Mouse (Mus musculus) thymus, adult 2 months (tissue): Measurements from ENCODE around the gene Tbx10. TPM values are rescaled to one million over a fixed set of nuclear protein-coding genes. Genes with fewer than 3 reads are reported as not detected.

Experiments
- DNase-seq: peaks from one replicate; pipeline ENCODE4 v3.0.0; 2021
- H3K27ac ChIP-seq: fragments of 200-500 bp; 2 replicates; pipeline ENCODE4 v1.5.1; 2012; ENCODE audit warnings: low read length, control low read depth; ENCODE audit not compliant: control insufficient read depth, insufficient read depth
- H3K27me3 ChIP-seq: fragments of 200-500 bp; 2 replicates; pipeline ENCODE4 v1.6.1; 2012; ENCODE audit warnings: mild to moderate bottlenecking, low read length, moderate library complexity, mixed read lengths; ENCODE audit not compliant: control insufficient read depth, insufficient read depth
- H3K36me3 ChIP-seq: fragments of 200-500 bp; 2 replicates; pipeline ENCODE4 v1.6.1; 2012; ENCODE audit warnings: mild to moderate bottlenecking, low read length, moderate library complexity; ENCODE audit not compliant: control insufficient read depth, insufficient read depth
- H3K4me1 ChIP-seq: fragments of 200-500 bp; replicated peaks from 2 replicates; pipeline ENCODE4 v1.6.1; 2012; ENCODE audit warnings: low read length; ENCODE audit not compliant: control insufficient read depth, insufficient read depth
- H3K4me3 ChIP-seq: fragments of 200-500 bp; 2 replicates; pipeline ENCODE4 v1.5.1; 2012; ENCODE audit warnings: mild to moderate bottlenecking, low read length, control low read depth, moderate library complexity; ENCODE audit not compliant: control insufficient read depth, insufficient read depth
- CTCF ChIP-seq: fragments of 200-500 bp; IDR thresholded peaks from 2 replicates; pipeline ENCODE4 v1.5.1; 2012; ENCODE audit warnings: mild to moderate bottlenecking, control low read depth, low read length, moderate library complexity, borderline replicate concordance; ENCODE audit not compliant: control insufficient read depth, poor library complexity, insufficient read depth; ENCODE audit errors: extremely low read depth
- POLR2A ChIP-seq: fragments of 200-500 bp; IDR thresholded peaks from 2 replicates; pipeline ENCODE4 v1.6.1; 2012; ENCODE audit warnings: mild to moderate bottlenecking, low read length, control low read depth, moderate library complexity; ENCODE audit not compliant: control insufficient read depth, poor library complexity, insufficient read depth; ENCODE audit errors: extremely low read depth
- WGBS: fragments of 180-500 bp; shearing (Covaris S2); methylation state at CpG from one replicate; pipeline ENCODE4 v1.1.7; 2018; 5-methylcytosine and 5-hydroxymethylcytosine counted together
- polyA plus RNA-seq: library from polyadenylated mRNA; depleted of rRNA; stranded (reverse); fragments of >200 nt; gene quantifications from 2 replicates; pipeline ENCODE4 v1.2.3, GENCODE M21; 2012

The Tbx10 gene
- polyA plus RNA-seq, 1 experiment, result 0.20 TPM

DNA sequence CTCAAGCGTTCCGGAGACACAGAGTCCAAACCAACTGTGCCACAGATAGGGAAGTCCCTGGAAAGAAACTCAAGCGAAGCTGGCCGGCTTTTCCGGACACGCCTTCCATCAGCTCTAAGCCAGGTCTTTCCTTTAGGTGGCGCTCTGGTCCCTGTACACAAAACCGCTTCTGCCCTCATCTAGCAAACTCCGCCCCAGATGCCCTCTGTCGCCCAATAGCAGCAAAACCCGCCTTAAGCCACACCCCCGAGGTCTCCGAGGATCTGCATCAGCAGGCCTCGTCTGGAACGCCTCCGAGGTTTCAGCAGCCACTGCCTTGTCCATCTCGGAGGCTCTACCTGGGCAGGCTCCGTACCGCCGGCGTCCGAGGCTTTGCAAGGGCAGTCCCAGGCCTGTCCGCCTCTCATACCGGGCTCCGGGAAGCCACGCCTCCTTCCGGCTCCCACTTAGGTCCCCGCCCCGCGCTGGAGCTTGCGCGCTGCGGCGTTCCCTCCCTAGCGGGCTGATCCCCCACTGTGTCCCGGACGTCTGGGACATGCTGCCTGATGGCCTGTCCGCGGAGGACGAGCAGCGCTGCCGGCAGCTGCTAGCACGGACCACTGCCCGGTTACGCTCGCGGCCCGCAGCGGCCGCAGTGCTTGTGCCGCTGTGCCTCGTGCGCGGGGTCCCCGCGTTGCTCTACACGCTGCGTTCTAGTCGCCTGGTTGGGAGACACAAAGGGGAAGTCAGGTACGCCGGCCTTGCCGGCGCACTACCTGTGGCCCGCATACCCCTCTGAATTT, 7.8 kb downstream of the Tbx10 start, which contains the start of the genes Nudt8 and Gm49405:
TSS of gene Nudt8 (plus strand) at position 462 of the 782 bp plus-strand sequence.
TSS of gene Gm49405 (plus strand) at position 508 of the 782 bp plus-strand sequence.
- under 1% methylated on average over 64 of the region's 64 CpGs for WGBS
- H3K4me1 ChIP-seq, result peaks cover 18% of the 10 kb centered on the region
- no peaks in the 10 kb centered on the region for H3K36me3 ChIP-seq
- no peaks in the 10 kb centered on the region for H3K27me3 ChIP-seq
- H3K4me3 ChIP-seq, result peak within 1 kb of the TSS; percentile 91
- peak; percentile 98 for TF ChIP-seq POLR2A
- TF ChIP-seq CTCF, result peak; percentile 69; the same call in 1 of the 2 replicates
- peak; percentile 95 for DNase-seq
- H3K27ac ChIP-seq, result peak within 1 kb of the TSS; percentile 10; the same call in 1 of the 2 replicates

- 41% methylated on average over 17 of the region's 17 CpGs for WGBS
These were observed 8.5 kb downstream of the Tbx10 start for GRCm38 (mm10) chr19:4000949-4001525.

GRCm38 (mm10) chr19:4001752-4002151, 9.2 kb downstream of the Tbx10 start:
- no peak overlapping the region for H3K27ac ChIP-seq

More at GRCm38 (mm10) chr19:4000949-4001525, 8.5 kb downstream of the Tbx10 start:
- DNase-seq, result no peak
- peaks cover 18% of the 10 kb centered on the region for H3K4me1 ChIP-seq
- no peaks in the 10 kb centered on the region for H3K36me3 ChIP-seq
- peak overlapping the region; percentile 91 for H3K4me3 ChIP-seq
- H3K27ac ChIP-seq, result no peak overlapping the region
- TF ChIP-seq POLR2A (no peak), CTCF (no peak)
- H3K27me3 ChIP-seq, result no peaks in the 10 kb centered on the region

GRCm38 (mm10) chr19:4003112-4003511, 10.6 kb downstream of the Tbx10 start, which contains the start of gene Doc2g:
TSS of gene Doc2g (plus strand) at chr19:4003313.
- TF ChIP-seq POLR2A, result no peak
- TF ChIP-seq CTCF, result no peak
- 90% methylated on average over 1 of the region's 1 CpGs for WGBS
- no peak within 1 kb of the TSS for H3K27ac ChIP-seq
- no peak within 1 kb of the TSS for H3K4me3 ChIP-seq
- H3K27me3 ChIP-seq, result no peaks in the 10 kb centered on the region
- peaks cover 16% of the 10 kb centered on the region for H3K36me3 ChIP-seq
- H3K4me1 ChIP-seq, result peaks cover 18% of the 10 kb centered on the region
- no peak for DNase-seq

More at GRCm38 (mm10) chr19:4001752-4002151, 9.2 kb downstream of the Tbx10 start:
- no peak for DNase-seq
- Histone ChIP-seq H3K27me3 (no peaks in the 10 kb centered on the region), H3K4me3 (no peak overlapping the region), H3K4me1 (peaks cover 18% of the 10 kb centered on the region), H3K36me3 (peaks cover 2% of the 10 kb centered on the region)
- WGBS, result over 99% methylated on average over 5 of the region's 5 CpGs
- TF ChIP-seq CTCF (no peak), POLR2A (no peak)

DNA sequence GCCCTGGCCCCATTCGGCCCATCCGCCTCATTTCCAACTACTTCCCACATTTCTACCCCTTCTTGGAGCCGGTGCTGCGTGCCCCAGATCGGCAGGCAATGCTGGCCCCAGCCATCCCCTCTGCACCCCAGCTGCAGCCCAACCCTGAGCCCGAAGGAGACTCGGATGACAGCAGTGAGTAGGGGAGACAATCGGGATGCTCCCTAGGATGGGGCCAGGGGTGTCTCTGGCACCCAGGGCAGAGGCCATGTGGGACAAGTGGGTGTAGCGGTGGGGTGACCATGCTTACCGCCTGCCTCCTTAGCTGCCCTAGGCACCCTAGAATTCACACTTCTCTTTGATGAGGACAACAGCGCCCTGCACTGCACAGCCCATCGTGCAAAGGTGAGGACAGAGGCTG, 11.1 kb downstream of the Tbx10 start:
- 91% methylated on average over 12 of the region's 12 CpGs for WGBS
- no peak for DNase-seq
- peaks cover 18% of the 10 kb centered on the region for H3K4me1 ChIP-seq
- H3K27ac ChIP-seq, result no peak overlapping the region
- H3K27me3 ChIP-seq, result no peaks in the 10 kb centered on the region
- H3K4me3 ChIP-seq, result no peak overlapping the region
- H3K36me3 ChIP-seq, result peaks cover 19% of the 10 kb centered on the region
- no peak for TF ChIP-seq CTCF
- TF ChIP-seq POLR2A, result no peak

GRCm38 (mm10) chr19:4004331-4004730, 11.8 kb downstream of the Tbx10 start:
- no peak for DNase-seq
- peaks cover 23% of the 10 kb centered on the region for H3K36me3 ChIP-seq
- H3K4me1 ChIP-seq, result peaks cover 14% of the 10 kb centered on the region
- H3K27ac ChIP-seq, result no peak overlapping the region
- no peak for TF ChIP-seq CTCF
- 97% methylated on average over 15 of the region's 15 CpGs for WGBS
- no peak overlapping the region for H3K4me3 ChIP-seq
- H3K27me3 ChIP-seq, result no peaks in the 10 kb centered on the region
